Mouse (Mus musculus) embryonic facial prominence, embryonic 10.5 days (tissue): ENCODE measurements at regions not wholly inside any gene's neighbourhood (a gene's known extent, or its start where the extent isn't known, plus 50 kb on each side); places are given as distances from the start of the nearest gene placed in this dataset.
"Not testable (repeated sequence)": the region's sequence is repeated elsewhere in the genome, so short reads cannot be mapped to it uniquely, and the experiment has no call there.

Source experiments
- DNase-seq: peaks from one replicate; pipeline ENCODE4 v3.0.0-alpha.2; 2017; ENCODE audit warnings: low spot score
- H3K27ac ChIP-seq: fragments of 300-500 bp; sonication (generic); replicated peaks from 2 replicates; pipeline ENCODE4 v1.5.1; 2016; ENCODE audit warnings: mild to moderate bottlenecking
- H3K27me3 ChIP-seq: fragments of 300-500 bp; sonication (generic); replicated peaks from 2 replicates; pipeline ENCODE4 v1.6.1; 2016; ENCODE audit warnings: low read depth, mild to moderate bottlenecking; ENCODE audit not compliant: poor library complexity, severe bottlenecking
- H3K36me3 ChIP-seq: fragments of 300-500 bp; sonication (generic); replicated peaks from 2 replicates; pipeline ENCODE4 v1.6.1; 2016; ENCODE audit warnings: mild to moderate bottlenecking, moderate library complexity
- H3K4me1 ChIP-seq: fragments of 300-500 bp; sonication (generic); 2 replicates; pipeline ENCODE4 v1.6.1; 2016
- H3K4me3 ChIP-seq: fragments of 300-500 bp; sonication (generic); 2 replicates; pipeline ENCODE4 v1.5.1; 2016; ENCODE audit warnings: mild to moderate bottlenecking, moderate library complexity
- H3K9me3 ChIP-seq: fragments of 300-500 bp; sonication (generic); 2 replicates; pipeline ENCODE4 v1.6.1; 2016; ENCODE audit warnings: mild to moderate bottlenecking
- WGBS: fragments of 180-500 bp; shearing (Covaris S2); methylation state at CpG from one replicate; pipeline ENCODE4 v1.1.7; 2016; 5-methylcytosine and 5-hydroxymethylcytosine counted together

GRCm38 (mm10) chr4:9724801-9725200, 1149.5 kb upstream of the 2610301B20Rik start:
- not testable (repeated sequence) for DNase-seq, H3K4me3 ChIP-seq, H3K27ac ChIP-seq, H3K9me3 ChIP-seq, H3K36me3 ChIP-seq, H3K27me3 ChIP-seq, H3K4me1 ChIP-seq
- 82% methylated on average over 2 of the region's 2 CpGs for WGBS

GRCm38 (mm10) chr4:9737691-9738090, 1136.6 kb upstream of the 2610301B20Rik start:
- no peaks in the 10 kb centered on the region for H3K9me3 ChIP-seq
- no peaks in the 10 kb centered on the region for H3K36me3 ChIP-seq
- no peaks in the 10 kb centered on the region for H3K27me3 ChIP-seq
- DNase-seq, result no peak
- WGBS, result 87% methylated on average over 4 of the region's 4 CpGs
- H3K27ac ChIP-seq, result no peak overlapping the region
- no peak overlapping the region for H3K4me3 ChIP-seq
- no peaks in the 10 kb centered on the region for H3K4me1 ChIP-seq

DNA sequence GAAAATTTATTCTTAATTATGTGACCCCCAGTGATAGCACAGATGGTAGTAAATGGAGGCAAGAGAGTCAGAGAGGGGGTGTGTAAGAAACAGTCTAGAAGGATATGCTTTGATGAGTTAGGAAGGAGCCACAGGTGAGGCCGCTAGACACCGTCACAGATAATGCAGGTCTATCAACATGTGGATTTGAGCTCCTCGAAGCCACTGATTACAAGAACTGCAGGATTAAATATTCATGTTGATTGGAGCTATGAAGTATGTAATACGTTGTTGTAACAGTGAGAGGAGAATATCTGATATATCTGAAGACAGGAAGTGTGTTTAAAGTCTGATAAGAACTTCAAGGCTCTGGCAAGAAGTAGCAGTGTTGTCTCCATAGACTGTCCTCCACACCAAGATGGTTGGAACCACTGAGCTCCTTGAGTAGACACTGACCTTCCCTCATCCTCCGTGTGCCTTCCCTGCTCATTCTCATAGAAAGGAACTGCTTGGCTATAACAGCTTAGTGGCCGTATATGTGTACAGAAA, 1126.8 kb upstream of the 2610301B20Rik start:
- no peak overlapping the region for H3K27ac ChIP-seq
- WGBS, result 91% methylated on average over 6 of the region's 6 CpGs
- H3K36me3 ChIP-seq, result no peaks in the 10 kb centered on the region
- H3K27me3 ChIP-seq, result no peaks in the 10 kb centered on the region
- no peak for DNase-seq
- H3K9me3 ChIP-seq, result no peaks in the 10 kb centered on the region
- no peaks in the 10 kb centered on the region for H3K4me1 ChIP-seq
- H3K4me3 ChIP-seq, result no peak overlapping the region

DNA sequence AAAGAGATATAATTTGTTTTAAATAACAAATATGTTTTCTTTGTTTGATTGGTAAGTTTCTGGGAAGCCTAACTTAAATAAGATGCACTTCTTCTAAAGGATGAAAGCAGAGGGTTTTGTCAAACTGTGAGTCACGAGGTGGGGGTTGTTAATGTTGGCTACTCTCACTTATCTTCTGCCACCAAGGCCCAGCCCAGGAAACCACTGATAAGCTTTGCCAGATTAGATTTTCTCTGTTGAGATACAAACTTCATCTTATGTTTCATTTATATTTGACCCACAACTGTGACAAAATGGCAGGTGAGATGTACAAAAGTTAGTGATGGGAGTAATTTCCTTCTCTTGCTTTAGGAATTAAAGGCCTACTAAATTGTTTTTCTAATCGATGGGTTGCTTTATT, 1126.2 kb upstream of the 2610301B20Rik start:
- H3K36me3 ChIP-seq, result no peaks in the 10 kb centered on the region
- H3K4me3 ChIP-seq, result no peak overlapping the region
- H3K9me3 ChIP-seq, result no peaks in the 10 kb centered on the region
- no peaks in the 10 kb centered on the region for H3K27me3 ChIP-seq
- H3K27ac ChIP-seq, result no peak overlapping the region
- 75% methylated on average over 2 of the region's 2 CpGs for WGBS
- no peaks in the 10 kb centered on the region for H3K4me1 ChIP-seq
- DNase-seq, result no peak

GRCm38 (mm10) chr4:9749877-9750276, 1124.4 kb upstream of the 2610301B20Rik start:
- H3K9me3 ChIP-seq, result no peaks in the 10 kb centered on the region
- 93% methylated on average over 3 of the region's 3 CpGs for WGBS
- no peaks in the 10 kb centered on the region for H3K27me3 ChIP-seq
- no peak overlapping the region for H3K27ac ChIP-seq
- no peak overlapping the region for H3K4me3 ChIP-seq
- no peaks in the 10 kb centered on the region for H3K4me1 ChIP-seq
- H3K36me3 ChIP-seq, result no peaks in the 10 kb centered on the region
- no peak for DNase-seq

DNA sequence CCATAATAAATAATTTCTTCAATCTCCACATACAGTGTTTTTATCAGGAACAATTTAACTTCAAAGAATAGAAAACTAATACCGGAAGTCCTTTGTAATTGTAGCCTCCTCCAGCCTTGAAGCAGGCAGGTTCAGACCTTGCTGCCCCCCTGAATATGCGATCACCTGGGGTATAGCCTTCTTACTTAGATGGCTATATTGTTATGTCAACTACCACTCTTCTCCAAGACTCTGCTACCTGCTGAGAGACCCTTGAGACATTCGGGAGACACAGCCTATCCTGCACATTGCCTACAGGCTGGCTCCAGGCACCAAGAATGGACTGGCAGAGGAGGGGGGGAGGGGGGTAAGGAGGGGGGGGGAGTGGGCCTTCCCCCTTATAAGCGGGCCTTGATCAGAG, 1123.9 kb upstream of the 2610301B20Rik start:
- H3K27ac ChIP-seq, result no peak overlapping the region
- H3K4me1 ChIP-seq, result no peaks in the 10 kb centered on the region
- H3K4me3 ChIP-seq, result no peak overlapping the region
- DNase-seq, result no peak
- 67% methylated on average over 4 of the region's 4 CpGs for WGBS
- H3K27me3 ChIP-seq, result no peaks in the 10 kb centered on the region
- no peaks in the 10 kb centered on the region for H3K9me3 ChIP-seq
- no peaks in the 10 kb centered on the region for H3K36me3 ChIP-seq

- DNase-seq, result no peak
- Histone ChIP-seq H3K9me3 (no peaks in the 10 kb centered on the region; the same call in 1 of the 2 replicates), H3K4me1 (no peaks in the 10 kb centered on the region), H3K27ac (no peak overlapping the region), H3K4me3 (no peak overlapping the region), H3K36me3 (no peaks in the 10 kb centered on the region), H3K27me3 (no peaks in the 10 kb centered on the region)
- WGBS, result 55% methylated on average over 1 of the region's 1 CpGs
Observed at GRCm38 (mm10) chr4:9763321-9763720, 1111.0 kb upstream of the 2610301B20Rik start.

DNA sequence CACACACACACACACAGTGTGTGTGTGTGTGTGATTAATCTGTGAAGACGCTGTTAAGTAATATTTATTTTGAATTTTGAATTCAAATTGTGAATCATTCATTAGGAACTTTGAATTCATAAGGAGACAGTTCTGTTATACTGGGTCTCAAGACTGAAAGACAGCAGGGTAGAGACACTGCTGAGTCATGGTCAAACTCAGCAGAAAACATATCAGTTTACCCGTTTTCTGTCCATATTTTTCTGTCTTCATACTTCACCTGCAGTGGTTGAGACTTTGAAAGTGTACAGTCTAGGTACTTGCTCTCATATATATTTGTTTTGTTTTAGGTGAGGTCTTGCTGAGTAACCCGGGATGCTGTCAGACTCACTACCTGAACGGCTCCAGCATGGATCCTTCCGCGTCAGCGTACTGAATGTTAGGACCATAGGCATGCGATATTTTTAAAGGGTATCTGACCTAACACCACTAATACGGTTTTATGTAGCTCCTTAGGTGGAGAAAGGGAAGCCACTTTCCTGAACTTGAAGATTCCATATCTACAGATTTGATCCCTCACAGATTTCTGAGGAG, 1104.6 kb upstream of the 2610301B20Rik start:
- no peak for DNase-seq
- 64% methylated on average over 9 of the region's 9 CpGs for WGBS

DNA sequence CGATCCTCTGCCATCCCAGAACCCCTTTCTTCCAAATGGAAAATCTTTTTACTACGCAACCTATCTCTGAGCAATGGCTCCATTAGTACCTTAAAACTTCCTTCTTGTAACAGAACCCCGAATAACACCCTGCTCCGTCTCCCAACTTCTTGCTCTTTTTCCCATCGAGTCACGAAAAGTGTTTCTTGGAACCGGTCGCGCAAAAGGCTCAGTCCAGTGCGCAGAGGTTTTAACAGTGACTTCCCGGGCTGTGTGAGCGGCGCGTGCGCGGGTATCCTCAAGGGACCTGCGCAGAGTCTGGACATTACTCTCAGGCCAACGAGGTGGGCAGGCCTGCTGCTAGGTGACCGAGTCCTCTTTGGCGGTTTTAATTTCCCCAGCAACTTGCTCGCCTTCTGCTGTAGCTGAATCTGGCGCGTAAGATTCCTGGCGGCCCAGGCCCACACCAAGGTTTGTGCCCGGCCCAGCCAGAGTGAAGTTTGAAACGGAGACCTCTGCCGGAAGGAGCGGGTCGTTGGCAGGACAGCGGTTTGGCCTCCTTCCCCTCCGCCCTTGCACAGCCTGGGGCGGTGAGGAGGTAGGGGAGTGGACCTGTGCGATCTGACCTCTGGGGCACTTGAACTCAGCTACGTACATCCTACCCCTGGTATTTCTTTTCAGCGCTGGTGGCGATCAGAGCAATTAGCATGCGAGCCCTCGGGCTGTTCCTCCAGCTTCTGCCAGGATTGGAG, 1103.8 kb upstream of the 2610301B20Rik start:
- H3K9me3 ChIP-seq, result no peaks in the 10 kb centered on the region
- 2% methylated on average over 38 of the region's 38 CpGs for WGBS
- H3K27me3 ChIP-seq, result no peaks in the 10 kb centered on the region
- H3K36me3 ChIP-seq, result no peaks in the 10 kb centered on the region
- H3K4me1 ChIP-seq, result peaks cover 3% of the 10 kb centered on the region; the same call in 1 of the 2 replicates
- DNase-seq, result peak; percentile 83
- H3K4me3 ChIP-seq, result peak overlapping the region; percentile 70
- H3K27ac ChIP-seq, result peak overlapping the region; percentile 91

More for the DNA sequence above, 1104.6 kb upstream of the 2610301B20Rik start:
- Histone ChIP-seq H3K27me3 (no peaks in the 10 kb centered on the region), H3K4me3 (peak overlapping the region; percentile 70), H3K4me1 (peaks cover 3% of the 10 kb centered on the region; the same call in 1 of the 2 replicates), H3K27ac (no peak overlapping the region; the same call in 1 of the 2 replicates), H3K9me3 (no peaks in the 10 kb centered on the region), H3K36me3 (no peaks in the 10 kb centered on the region)

DNA sequence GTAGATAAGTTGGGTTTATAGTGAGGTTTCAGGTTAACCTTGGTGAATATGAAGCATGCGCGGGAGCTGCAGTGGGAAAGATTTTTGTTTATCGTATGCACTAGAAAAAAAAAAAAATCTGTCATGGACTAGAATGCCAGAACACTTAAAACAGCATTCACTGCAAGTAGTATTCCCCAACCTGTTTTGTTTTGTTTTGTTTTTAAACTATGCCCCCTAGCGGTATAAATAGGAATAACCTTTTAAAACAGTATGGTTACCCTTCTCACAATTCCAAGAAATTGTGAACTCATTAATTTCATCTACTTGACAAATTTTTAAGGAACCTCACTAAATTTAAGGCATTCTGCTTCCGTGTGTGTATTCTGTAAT, 1103.2 kb upstream of the 2610301B20Rik start:
- WGBS, result under 1% methylated on average over 5 of the region's 5 CpGs
- no peak for DNase-seq

DNA sequence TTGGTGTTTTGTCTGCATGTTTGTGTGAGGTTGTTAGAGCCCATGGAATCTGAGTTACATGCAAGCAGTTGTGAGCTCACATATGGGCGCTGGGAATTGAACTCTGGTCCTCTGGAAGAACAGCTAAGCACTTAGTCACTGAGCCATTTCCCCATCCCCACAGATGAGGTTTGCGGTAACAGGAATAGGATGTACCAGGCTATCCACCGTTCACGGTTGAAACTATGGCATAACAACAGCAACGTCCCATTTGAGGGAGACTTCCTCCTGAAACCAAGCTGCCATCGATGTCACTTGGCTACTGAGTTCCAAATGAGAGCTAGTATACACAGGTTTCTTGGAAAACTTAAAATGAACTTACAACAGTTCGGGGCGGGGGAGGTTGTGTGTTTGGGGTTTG, 1095.9 kb upstream of the 2610301B20Rik start:
- Histone ChIP-seq H3K4me3 (no peak overlapping the region), H3K36me3 (no peaks in the 10 kb centered on the region), H3K9me3 (no peaks in the 10 kb centered on the region), H3K27me3 (no peaks in the 10 kb centered on the region), H3K27ac (no peak overlapping the region), H3K4me1 (no peaks in the 10 kb centered on the region)
- DNase-seq, result no peak
- WGBS, result 91% methylated on average over 8 of the region's 8 CpGs

More for the DNA sequence above, 1103.2 kb upstream of the 2610301B20Rik start:
- Histone ChIP-seq H3K9me3 (no peaks in the 10 kb centered on the region), H3K36me3 (no peaks in the 10 kb centered on the region), H3K4me1 (peaks cover 3% of the 10 kb centered on the region; the same call in 1 of the 2 replicates), H3K27ac (peak overlapping the region; percentile 91), H3K4me3 (peak overlapping the region; percentile 70), H3K27me3 (no peaks in the 10 kb centered on the region)

DNA sequence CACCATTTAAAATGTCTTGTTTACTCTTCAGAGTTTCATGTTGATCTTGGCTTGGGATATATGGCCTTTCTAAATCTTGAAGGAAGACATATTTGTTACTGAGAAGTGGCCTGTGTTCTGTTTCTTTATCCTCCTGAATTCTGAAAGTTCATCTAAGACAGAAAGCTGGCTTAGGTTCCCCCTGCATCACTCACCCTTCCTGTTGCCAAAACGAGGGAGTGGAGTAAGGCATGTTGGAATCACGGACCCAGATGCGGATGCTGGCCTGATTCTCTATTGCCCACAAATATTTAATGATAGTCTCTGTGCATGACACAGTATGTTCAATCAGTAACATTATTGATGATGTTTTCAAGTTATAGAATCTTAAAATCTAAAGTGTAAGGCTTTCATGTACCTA, 1094.7 kb upstream of the 2610301B20Rik start:
- Histone ChIP-seq H3K9me3 (no peaks in the 10 kb centered on the region), H3K27ac (no peak overlapping the region), H3K27me3 (no peaks in the 10 kb centered on the region), H3K4me1 (no peaks in the 10 kb centered on the region), H3K4me3 (no peak overlapping the region), H3K36me3 (no peaks in the 10 kb centered on the region)
- WGBS, result 82% methylated on average over 3 of the region's 3 CpGs
- no peak for DNase-seq

GRCm38 (mm10) chr4:9780179-9780578, 1094.1 kb upstream of the 2610301B20Rik start:
- Histone ChIP-seq H3K4me3 (no peak overlapping the region), H3K9me3 (no peaks in the 10 kb centered on the region), H3K27me3 (no peaks in the 10 kb centered on the region), H3K4me1 (no peaks in the 10 kb centered on the region), H3K36me3 (no peaks in the 10 kb centered on the region), H3K27ac (no peak overlapping the region)
- peak; percentile 77 for DNase-seq
- WGBS, result 31% methylated on average over 9 of the region's 9 CpGs
